Mouse (Mus musculus) CH12.LX (cell line): Measurements from ENCODE around the gene BC107364. TPM values are rescaled to one million over a fixed set of nuclear protein-coding genes. Genes with fewer than 3 reads are reported as not detected.

Experiments
- DNase-seq: peaks from one replicate; pipeline ENCODE4 v3.0.0-alpha.2; 2013; ENCODE audit errors: extremely low read depth
- H3K27ac ChIP-seq: 2 replicates; pipeline ENCODE4 v1.5.1; 2012; ENCODE audit warnings: low read depth, mild to moderate bottlenecking, control low read depth, moderate library complexity; ENCODE audit not compliant: insufficient read depth
- H3K27me3 ChIP-seq: replicated peaks from 2 replicates; pipeline ENCODE3; 2012; ENCODE audit warnings: inconsistent platforms
- H3K36me3 ChIP-seq, 2 experiments: replicated peaks in 1 of 2; 2 replicates each; pipeline versions ENCODE3 to v1.6.1; 2012; ENCODE audit warnings: inconsistent platforms in 1 of 2, low read length in 1 of 2, mild to moderate bottlenecking in 1 of 2, mixed read lengths in 1 of 2, moderate library complexity in 1 of 2; ENCODE audit not compliant: control insufficient read depth in 1 of 2, insufficient read depth in 1 of 2
- H3K4me1 ChIP-seq, 2 experiments: 2 replicates each; pipeline ENCODE4 v1.6.1; 2012; ENCODE audit warnings: inconsistent platforms in 1 of 2, moderate library complexity in 1 of 2; ENCODE audit not compliant: insufficient read depth in 2 of 2, control insufficient read depth in 1 of 2
- H3K4me2 ChIP-seq: 2 replicates; pipeline ENCODE4 v1.6.1; 2012; ENCODE audit warnings: low read depth, mild to moderate bottlenecking, control low read depth; ENCODE audit not compliant: poor library complexity, insufficient read depth, severe bottlenecking
- H3K4me3 ChIP-seq, 3 experiments: fragments of 150-350 bp in 1 of 3; sonication (generic) in 1 of 3; replicated peaks in 1 of 3; 2 replicates each; pipeline versions ENCODE3 to v1.5.1; 2011 to 2012; ENCODE audit warnings: low read depth in 2 of 3, low read length in 2 of 3, mild to moderate bottlenecking in 2 of 3, moderate library complexity in 2 of 3, control low read depth in 1 of 3, improper control_type of control experiment in 1 of 3, inconsistent platforms in 1 of 3, mixed read lengths in 1 of 3; ENCODE audit not compliant: poor library complexity in 1 of 3
- H3K79me2 ChIP-seq: replicated peaks from 2 replicates; pipeline ENCODE4 v1.6.1; 2012; ENCODE audit warnings: mild to moderate bottlenecking, moderate library complexity; ENCODE audit not compliant: control insufficient read depth, poor library complexity, insufficient read depth, severe bottlenecking; ENCODE audit errors: extremely low read depth
- H3K9ac ChIP-seq: 2 replicates; pipeline ENCODE4 v1.6.1; 2012; ENCODE audit warnings: low read depth, mild to moderate bottlenecking, control low read depth, moderate library complexity; ENCODE audit not compliant: insufficient read depth
- H3K9me3 ChIP-seq: replicated peaks from 2 replicates; pipeline ENCODE3; 2012; ENCODE audit warnings: low read length, inconsistent platforms, mixed read lengths
- CHD1 ChIP-seq: IDR thresholded peaks from 2 replicates; pipeline ENCODE4 v1.6.1; 2012; ENCODE audit warnings: low read depth, low read length, improper control_type of control experiment, inconsistent platforms
- CTCF ChIP-seq, 2 experiments: IDR thresholded peaks in 1 of 2; conservative IDR thresholded peaks in 1 of 2; 2 replicates each; pipeline ENCODE4 v1.5.1; 2011 to 2012; ENCODE audit warnings: low read depth in 2 of 2, low read length in 2 of 2, improper control_type of control experiment in 1 of 2, inconsistent platforms in 1 of 2, mild to moderate bottlenecking in 1 of 2, moderate library complexity in 1 of 2
- E2F4 ChIP-seq: IDR thresholded peaks from 2 replicates; pipeline ENCODE4 v1.6.1; 2011; ENCODE audit warnings: low read depth, low read length, improper control_type of control experiment; ENCODE audit not compliant: insufficient replicate concordance
- EP300 ChIP-seq: IDR thresholded peaks from 2 replicates; pipeline ENCODE4 v1.6.1; 2011; ENCODE audit warnings: low read length, improper control_type of control experiment
- GABPA ChIP-seq: IDR thresholded peaks from 2 replicates; pipeline ENCODE4 v1.6.1; 2012; ENCODE audit warnings: low read depth, low read length, improper control_type of control experiment, inconsistent platforms; ENCODE audit not compliant: insufficient replicate concordance
- IRF4 ChIP-seq: IDR thresholded peaks from 2 replicates; pipeline ENCODE4 v1.6.1; 2014; ENCODE audit warnings: low read depth, mild to moderate bottlenecking, inconsistent platforms, low read length, improper control_type of control experiment
- JUN ChIP-seq: IDR thresholded peaks from 2 replicates; pipeline ENCODE4 v1.6.1; 2011; ENCODE audit warnings: low read depth, mild to moderate bottlenecking, low read length, improper control_type of control experiment, moderate library complexity; ENCODE audit not compliant: insufficient read depth
- MAX ChIP-seq: IDR thresholded peaks from 2 replicates; pipeline ENCODE4 v1.6.1; 2011; ENCODE audit warnings: low read length, improper control_type of control experiment
- MAZ ChIP-seq: IDR thresholded peaks from 2 replicates; pipeline ENCODE4 v1.6.1; 2012; ENCODE audit warnings: low read depth, mild to moderate bottlenecking, inconsistent platforms, low read length, improper control_type of control experiment, moderate library complexity
- PAX5 ChIP-seq: IDR thresholded peaks from 2 replicates; pipeline ENCODE4 v1.6.1; 2012; ENCODE audit warnings: low read length, inconsistent platforms, mixed read lengths
- RAD21 ChIP-seq: IDR thresholded peaks from 2 replicates; pipeline ENCODE4 v1.6.1; 2011; ENCODE audit warnings: low read depth, mild to moderate bottlenecking, low read length, improper control_type of control experiment, moderate library complexity
- RCOR1 ChIP-seq: conservative IDR thresholded peaks from 2 replicates; pipeline ENCODE4 v1.6.1; 2012; ENCODE audit warnings: low read depth, mild to moderate bottlenecking, inconsistent platforms, low read length, improper control_type of control experiment
- SMC3 ChIP-seq: IDR thresholded peaks from 2 replicates; pipeline ENCODE4 v1.6.1; 2011; ENCODE audit warnings: low read depth, low read length, improper control_type of control experiment
- USF1 ChIP-seq: IDR thresholded peaks from 2 replicates; pipeline ENCODE4 v1.6.1; 2014; ENCODE audit warnings: low read depth, mild to moderate bottlenecking, inconsistent platforms, low read length, improper control_type of control experiment
- USF2 ChIP-seq: conservative IDR thresholded peaks from 2 replicates; pipeline ENCODE4 v1.6.1; 2011; ENCODE audit warnings: low read depth, low read length, improper control_type of control experiment
- ZC3H11A ChIP-seq: IDR thresholded peaks from 2 replicates; pipeline ENCODE4 v1.6.1; 2012; ENCODE audit warnings: low read depth, mild to moderate bottlenecking, inconsistent platforms, low read length, improper control_type of control experiment
- ZNF384 ChIP-seq: IDR thresholded peaks from 2 replicates; pipeline ENCODE4 v1.6.1; 2012; ENCODE audit warnings: low read depth, low read length, improper control_type of control experiment, inconsistent platforms
- dilution Hi-C: fragments of 300-500 bp; cut with MboI; formaldehyde crosslinking; loops from 2 replicates; pipeline ENCODE4 v1.14.3; 2020; ENCODE audit warnings: low sequenced_read_pairs; ENCODE audit not compliant: extremely low pct_unique_long_range_greater_than_20kb, extremely low pct_ligation_motif_present
- in situ Hi-C: fragments of 300-500 bp; cut with MboI; formaldehyde crosslinking; loops from 3 replicates; pipeline ENCODE4 v1.14.3; 2019; ENCODE audit warnings: low sequenced_read_pairs, low pct_ligation_motif_present, low pct_unique_long_range_greater_than_20kb, mixed read lengths
- polyA plus RNA-seq: library from polyadenylated mRNA; unstranded; fragments of >175 nt; gene quantifications from 2 replicates; pipeline ENCODE4 v1.2.1, GENCODE M21; 2012; ENCODE audit warnings: low read depth; ENCODE audit not compliant: insufficient read length
- total RNA-seq, 2 experiments: library from RNA; depleted of rRNA; stranded (reverse); fragments of 300-350 nt in 1 of 2; fragments of >200 nt in 1 of 2; gene quantifications; 2 replicates each; pipeline ENCODE4 v1.2.3; 2012 to 2014

Gene BC107364
- total and polyA plus RNA-seq, 3 experiments, result 0.13 TPM; not detected in 2

DNA sequence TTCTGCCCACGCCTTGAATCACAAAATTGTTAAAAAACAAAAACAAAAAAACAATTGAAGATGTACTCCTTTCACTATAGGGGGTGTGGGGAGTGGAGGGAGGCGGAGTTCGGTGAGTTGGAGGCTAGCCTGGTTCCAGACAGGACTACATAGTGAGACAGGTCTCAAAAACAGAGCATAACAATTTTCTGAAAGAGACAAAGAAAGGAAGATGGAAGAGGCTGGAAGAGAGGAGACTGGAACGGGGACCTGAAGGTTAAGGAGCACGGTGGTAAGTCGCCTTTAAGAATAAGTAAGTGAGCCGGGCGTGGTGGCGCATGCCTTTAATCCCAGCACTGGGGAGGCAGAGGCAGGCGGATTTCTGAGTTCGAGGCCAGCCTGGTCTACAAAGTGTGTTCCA lies 47.1 kb downstream of the BC107364 start:
- no peak for DNase-seq
- no peaks in the 10 kb centered on the region for H3K79me2 ChIP-seq
- no peak overlapping the region for H3K27ac ChIP-seq
- H3K4me1 ChIP-seq, result peaks cover 0 to 4% of the 10 kb centered on the region in 2 experiments; a peak in 2 of 4 replicates
- dilution Hi-C loops (no loop called here), in situ Hi-C loops (loop anchor here (10.0 kb wide), 1 partner anchor 130 kb away; no protein-coding TSS in a partner anchor)
- no peak overlapping the region for H3K4me3 ChIP-seq
- H3K4me2 ChIP-seq, result no peak overlapping the region
- no peaks in the 10 kb centered on the region for H3K36me3 ChIP-seq
- no peak overlapping the region for H3K9ac ChIP-seq
- H3K27me3 ChIP-seq, result no peaks in the 10 kb centered on the region
- peaks cover 5% of the 10 kb centered on the region for H3K9me3 ChIP-seq
- TF ChIP-seq JUN (no peak), ZNF384 (no peak), RCOR1 (no peak), EP300 (no peak), MAX (no peak), CHD1 (no peak), GABPA (no peak), USF2 (no peak), PAX5 (no peak), CTCF (conservative IDR thresholded peaks at IDR 0.05 in 1 of 2, IDR thresholded peaks at IDR 0.05 in 1 of 2; ENCODE audit: low read depth in 2 of 2, low read length in 2 of 2) (no peak), MAZ (no peak), ZC3H11A (no peak), RAD21 (no peak)

DNA sequence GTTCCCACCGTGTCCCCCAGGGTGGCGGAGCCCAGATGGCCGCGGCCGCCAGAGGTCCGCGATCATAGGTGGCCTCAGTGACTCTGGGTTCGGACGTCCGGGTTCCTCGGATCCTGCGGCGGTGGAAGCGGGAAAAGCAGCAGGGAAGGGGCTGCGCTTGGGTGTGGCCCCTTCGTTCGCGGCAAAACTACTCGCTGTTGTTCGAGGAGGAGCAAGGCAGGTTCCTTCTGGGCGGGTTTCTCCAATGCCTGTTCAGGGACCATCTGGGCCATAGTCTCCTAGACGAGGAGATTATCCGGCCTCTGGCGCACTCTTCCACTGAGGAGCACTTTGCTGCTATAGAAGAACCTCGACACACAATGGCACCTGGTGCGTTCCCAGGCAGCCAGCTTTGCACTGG lies 47.7 kb downstream of the BC107364 start:
- H3K4me3 ChIP-seq, result no peak overlapping the region
- TF ChIP-seq ZC3H11A, result no peak
- H3K79me2 ChIP-seq, result no peaks in the 10 kb centered on the region
- DNase-seq, result no peak
- no peak overlapping the region for H3K27ac ChIP-seq
- H3K4me1 ChIP-seq, result peaks cover 0 to 9% of the 10 kb centered on the region in 2 experiments; a peak in 2 of 4 replicates
- dilution Hi-C loops (no loop called here), in situ Hi-C loops (loop anchor here (10.0 kb wide), 1 partner anchor 130 kb away; no protein-coding TSS in a partner anchor)
- H3K27me3 ChIP-seq, result no peaks in the 10 kb centered on the region
- H3K4me2 ChIP-seq, result no peak overlapping the region
- H3K9ac ChIP-seq, result no peak overlapping the region
- peaks cover 5% of the 10 kb centered on the region for H3K9me3 ChIP-seq
- H3K36me3 ChIP-seq, result no peaks in the 10 kb centered on the region

DNA sequence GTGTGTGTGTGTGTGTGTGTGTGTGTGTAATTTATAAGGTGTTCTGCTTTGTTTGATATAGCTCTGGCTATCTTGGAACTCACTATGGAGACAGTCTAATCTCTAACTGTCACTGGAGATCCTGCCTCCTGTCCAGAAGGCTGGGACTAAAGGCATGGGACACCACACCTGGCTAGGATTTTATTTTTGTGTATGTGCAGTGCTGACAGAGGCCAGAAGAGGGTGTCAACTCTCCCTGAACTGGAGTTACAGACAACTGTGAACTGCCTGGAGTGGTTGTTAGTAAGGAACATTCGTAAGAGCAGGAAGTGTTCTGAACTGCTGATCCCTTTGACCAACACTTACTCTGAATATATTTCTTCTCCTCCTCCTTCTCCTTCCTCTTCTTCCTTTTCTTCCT lies 49.1 kb downstream of the BC107364 start:
- H3K27ac ChIP-seq, result no peak overlapping the region
- dilution Hi-C loops, result no loop called here
- H3K4me2 ChIP-seq, result no peak overlapping the region
- in situ Hi-C loops, result loop anchor here (10.0 kb wide), 1 partner anchor 132 kb away; no protein-coding TSS in a partner anchor
- H3K36me3 ChIP-seq, result no peaks in the 10 kb centered on the region
- peaks cover 5% of the 10 kb centered on the region for H3K9me3 ChIP-seq
- H3K4me3 ChIP-seq, result no peak overlapping the region
- H3K79me2 ChIP-seq, result no peaks in the 10 kb centered on the region
- H3K9ac ChIP-seq, result no peak overlapping the region
- H3K4me1 ChIP-seq, result peaks cover 0 to 12% of the 10 kb centered on the region in 2 experiments; a peak in 2 of 4 replicates
- no peaks in the 10 kb centered on the region for H3K27me3 ChIP-seq
- peak; percentile 54 for DNase-seq
- TF ChIP-seq USF1, result no peak
- peak; percentile 15 to 62; a peak in 2 of 4 replicates for TF ChIP-seq CTCF (conservative IDR thresholded peaks at IDR 0.05 in 1 of 2, IDR thresholded peaks at IDR 0.05 in 1 of 2; ENCODE audit: low read depth in 2 of 2, low read length in 2 of 2)
- no peak for TF ChIP-seq E2F4
- no peak for TF ChIP-seq IRF4
- peak; percentile 60 for TF ChIP-seq SMC3
- no peak for TF ChIP-seq GABPA
- peak; percentile 45 for TF ChIP-seq RAD21
